Mouse (Mus musculus): ENCODE measurements around the gene Ypel5.

GRCm38 (mm10) chr17:72895506-72895905 lies 59.3 kb downstream of the Ypel5 start:
- no peak for TF ChIP-seq CTCF (IDR thresholded peaks at IDR 0.05)
- TF ChIP-seq EP300 (IDR thresholded peaks at IDR 0.05): no peak
